Mouse (Mus musculus): Measurements from ENCODE around the gene Fam227a. TPM values are rescaled to one million over a fixed set of nuclear protein-coding genes. Genes with fewer than 3 reads are reported as not detected.
A peak's percentile ranks its signal among the peaks of the same experiment; 100 is the strongest.

Gene Fam227a
- polyA plus RNA-seq (2014; fragmentation: Nextera tagmentation; extraction: Ambion mirVana) = 1.3 and 1.9 TPM in 2 replicates

DNA sequence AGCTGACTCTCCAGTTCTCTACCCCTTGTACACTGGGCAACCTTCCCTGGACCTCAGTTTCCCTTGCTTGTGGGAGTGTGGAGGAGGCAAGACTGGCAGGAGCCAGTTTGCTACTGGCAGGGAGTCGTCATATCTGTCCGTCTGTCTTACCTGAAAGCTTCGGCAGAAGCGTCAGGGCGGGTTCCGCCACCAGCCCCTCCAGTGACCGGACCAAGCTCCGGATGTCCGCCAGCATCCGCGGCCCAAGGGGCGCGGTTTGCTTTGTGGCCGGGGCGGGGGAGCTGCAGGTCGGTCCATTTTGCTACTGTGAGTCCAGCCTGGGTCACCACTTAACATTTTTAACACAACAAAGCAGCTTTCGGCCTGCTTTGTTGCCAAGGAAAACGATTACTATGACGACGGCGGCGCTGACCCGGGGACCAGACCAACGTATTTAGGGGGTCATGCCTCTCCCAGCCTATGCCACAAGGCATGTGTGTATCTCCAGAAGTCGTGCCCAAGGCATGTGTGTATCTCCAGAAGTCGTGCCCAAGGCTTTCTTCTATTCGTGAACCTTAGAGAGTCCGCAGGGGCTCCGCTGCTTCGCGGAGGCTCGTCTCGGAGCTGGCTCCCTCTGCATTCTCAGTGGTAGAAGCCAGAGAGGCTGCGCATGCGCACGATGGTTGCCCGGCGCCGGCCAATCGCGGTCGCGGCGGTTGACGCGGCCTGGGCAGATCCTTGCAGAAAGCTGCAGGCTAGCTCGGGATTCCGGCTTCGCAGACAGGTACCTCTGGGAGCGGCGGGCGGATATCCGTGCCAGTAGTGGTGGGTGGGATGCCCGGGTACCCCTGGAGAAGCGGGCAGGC lies at the start of gene Fam227a, which contains the start of gene Cby1:
Fam227a (minus strand) TSS at position 426 of the 845 bp plus-strand sequence.
Cby1 (plus strand) TSS at position 669 of the 845 bp plus-strand sequence.
- ATAC-seq (replicated peaks; ENCODE audit: low FRiP score, low TSS enrichment, low read depth) (peak; percentile 88), DNase-seq (ENCODE audit: low spot score) (peak; percentile 99)
- Histone ChIP-seq H3K27ac (ENCODE audit: low read depth) (peak within 1 kb of the TSS; percentile 91), H3K36me3 (ENCODE audit: control insufficient read depth, insufficient read depth, low read length) (no peaks in the 10 kb centered on the region), H3K9ac (ENCODE audit: low read length) (peak within 1 kb of the TSS; percentile 76), H3K27me3 (replicated peaks; ENCODE audit: control insufficient read depth, insufficient read depth, low read length) (no peaks in the 10 kb centered on the region), H3K4me2 (ENCODE audit: low read length) (peak within 1 kb of the TSS; percentile 70), H3K9me3 (ENCODE audit: control insufficient read depth, low read length) (peaks cover 4% of the 10 kb centered on the region; the same call in 1 of the 2 replicates), H3K4me1 (replicated peaks; ENCODE audit: control insufficient read depth, insufficient read depth, low read length) (peaks cover 4% of the 10 kb centered on the region), H3K4me3 (ENCODE audit: low read depth, low read length) (peak within 1 kb of the TSS; percentile 69)
- WGBS = under 1% methylated on average over 55 of the region's 55 CpGs

DNA sequence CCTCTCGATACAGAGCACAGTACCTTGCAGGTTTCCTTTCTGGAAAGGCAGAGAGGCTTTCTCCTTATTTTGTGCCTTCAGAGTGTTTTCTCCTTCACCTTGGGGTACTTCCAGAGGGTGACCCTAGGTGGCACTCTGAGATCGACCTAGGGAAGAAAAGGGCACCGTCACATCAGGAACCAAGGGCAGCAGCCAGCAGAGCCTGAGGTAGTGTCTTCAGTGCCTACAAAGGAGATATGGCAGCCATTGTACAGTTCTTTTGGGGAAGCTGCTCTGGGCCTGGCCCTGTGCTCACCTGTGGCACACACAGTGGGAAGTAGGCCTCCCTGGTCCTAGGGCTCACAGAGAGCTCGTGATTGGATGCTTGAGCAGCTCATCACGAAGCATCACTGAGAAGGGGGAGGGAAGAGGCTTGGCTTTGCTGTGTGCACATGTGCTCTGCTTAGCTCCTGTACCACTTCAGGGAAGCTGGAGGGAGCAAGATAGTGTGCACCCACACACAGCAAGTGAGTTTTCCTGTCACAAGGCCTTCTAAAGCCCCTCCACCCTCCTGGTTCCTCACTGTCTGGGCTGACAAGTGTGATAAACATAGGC lies 49.6 kb upstream of the Fam227a start:
- H3K4me1 ChIP-seq (replicated peaks; ENCODE audit: control insufficient read depth, insufficient read depth, low read length) = no peaks in the 10 kb centered on the region
- H3K36me3 ChIP-seq (ENCODE audit: control insufficient read depth, insufficient read depth, low read length) = peaks cover 67% of the 10 kb centered on the region
- DNase-seq (ENCODE audit: low spot score) = no peak
- ATAC-seq (replicated peaks; ENCODE audit: low FRiP score, low TSS enrichment, low read depth) = no peak
- H3K27me3 ChIP-seq (replicated peaks; ENCODE audit: control insufficient read depth, insufficient read depth, low read length) = no peaks in the 10 kb centered on the region
- 90% methylated on average over 5 of the region's 5 CpGs for WGBS
- H3K9me3 ChIP-seq (ENCODE audit: control insufficient read depth, low read length) = no peaks in the 10 kb centered on the region
- H3K4me3 ChIP-seq (ENCODE audit: low read depth, low read length) = no peak overlapping the region
- no peak overlapping the region for H3K4me2 ChIP-seq (ENCODE audit: low read length)
- no peak overlapping the region for H3K27ac ChIP-seq (ENCODE audit: low read depth)
- H3K9ac ChIP-seq (ENCODE audit: low read length) = no peak overlapping the region

DNA sequence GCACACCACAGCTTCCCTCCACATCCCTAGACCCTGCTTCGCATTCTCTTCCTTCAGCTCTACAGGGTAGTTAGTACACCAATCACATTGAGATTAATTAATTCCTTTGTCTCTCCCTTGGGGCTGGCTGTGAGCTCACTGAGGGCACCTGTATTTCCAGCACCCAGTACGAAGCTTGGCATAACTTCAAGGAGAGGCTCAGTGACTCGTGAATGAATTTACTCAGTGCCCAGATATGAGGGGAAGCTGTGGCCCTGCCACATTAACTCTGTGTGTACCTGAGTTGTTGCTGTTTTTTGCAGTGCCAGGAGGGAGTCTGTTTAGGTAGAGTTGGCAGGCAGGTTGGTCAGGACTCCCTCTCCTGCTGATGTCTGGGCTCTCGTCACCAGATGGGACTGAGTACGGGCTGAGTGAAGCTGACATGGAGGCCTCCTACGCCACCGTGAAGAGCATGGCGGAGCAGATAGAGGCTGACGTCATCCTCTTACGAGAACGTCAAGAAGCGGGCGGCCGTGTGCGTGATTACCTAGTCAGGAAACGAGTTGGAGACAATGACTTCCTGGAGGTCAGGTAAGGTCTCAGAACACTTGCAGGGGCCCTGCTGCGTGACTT lies 48.0 kb upstream of the Fam227a start:
- DNase-seq (ENCODE audit: low spot score) (no peak), ATAC-seq (replicated peaks; ENCODE audit: low FRiP score, low TSS enrichment, low read depth) (no peak)
- H3K27ac ChIP-seq (ENCODE audit: low read depth) = no peak overlapping the region
- H3K9me3 ChIP-seq (ENCODE audit: control insufficient read depth, low read length) = no peaks in the 10 kb centered on the region
- no peak overlapping the region for H3K4me2 ChIP-seq (ENCODE audit: low read length)
- no peaks in the 10 kb centered on the region for H3K27me3 ChIP-seq (replicated peaks; ENCODE audit: control insufficient read depth, insufficient read depth, low read length)
- H3K36me3 ChIP-seq (ENCODE audit: control insufficient read depth, insufficient read depth, low read length) = peaks cover 51% of the 10 kb centered on the region
- H3K4me3 ChIP-seq (ENCODE audit: low read depth, low read length) = no peak overlapping the region
- no peaks in the 10 kb centered on the region for H3K4me1 ChIP-seq (replicated peaks; ENCODE audit: control insufficient read depth, insufficient read depth, low read length)
- 88% methylated on average over 17 of the region's 17 CpGs for WGBS
- H3K9ac ChIP-seq (ENCODE audit: low read length) = no peak overlapping the region

DNA sequence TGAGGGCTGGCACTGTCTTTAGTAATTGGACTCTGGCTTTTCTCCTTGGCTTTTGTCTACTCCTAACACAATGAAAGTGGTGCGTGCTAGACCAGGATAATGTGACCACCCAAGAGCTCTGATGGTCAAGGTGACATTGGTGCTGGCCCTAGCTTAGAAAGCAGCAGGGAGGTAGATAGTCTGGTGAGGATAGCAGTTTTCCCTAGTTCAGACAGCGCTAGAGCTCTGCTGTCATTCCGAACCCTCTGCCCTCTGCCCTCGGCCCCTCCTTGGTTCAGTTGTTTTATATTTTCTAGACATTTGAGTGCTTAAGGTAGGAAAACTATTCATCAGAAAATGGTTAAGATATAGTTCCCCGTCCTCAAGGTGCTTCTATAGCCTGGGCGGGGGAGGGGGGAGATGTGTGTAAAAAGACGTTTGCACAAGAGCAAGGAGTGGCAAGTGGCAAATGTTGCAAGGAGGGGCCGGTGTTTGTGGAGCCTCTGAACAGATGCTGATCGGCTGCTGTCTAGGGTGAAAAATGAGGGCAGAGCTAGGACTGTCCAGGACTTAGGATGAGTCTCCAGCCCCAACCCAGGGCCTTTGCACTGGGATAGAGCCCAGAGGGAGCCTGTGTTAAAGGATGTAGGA lies 38.9 kb upstream of the Fam227a start:
- DNase-seq (ENCODE audit: low spot score) = no peak
- no peak overlapping the region for H3K4me3 ChIP-seq (ENCODE audit: low read depth, low read length)
- 73% methylated on average over 9 of the region's 9 CpGs for WGBS
- H3K9ac ChIP-seq (ENCODE audit: low read length) = no peak overlapping the region
- no peak overlapping the region for H3K27ac ChIP-seq (ENCODE audit: low read depth)
- H3K4me2 ChIP-seq (ENCODE audit: low read length) = no peak overlapping the region
- ATAC-seq (replicated peaks; ENCODE audit: low FRiP score, low TSS enrichment, low read depth) = no peak
- no peaks in the 10 kb centered on the region for H3K9me3 ChIP-seq (ENCODE audit: control insufficient read depth, low read length)
- H3K36me3 ChIP-seq (ENCODE audit: control insufficient read depth, insufficient read depth, low read length) = peaks cover 26% of the 10 kb centered on the region
- H3K4me1 ChIP-seq (replicated peaks; ENCODE audit: control insufficient read depth, insufficient read depth, low read length) = peaks cover 5% of the 10 kb centered on the region
- H3K27me3 ChIP-seq (replicated peaks; ENCODE audit: control insufficient read depth, insufficient read depth, low read length) = no peaks in the 10 kb centered on the region

DNA sequence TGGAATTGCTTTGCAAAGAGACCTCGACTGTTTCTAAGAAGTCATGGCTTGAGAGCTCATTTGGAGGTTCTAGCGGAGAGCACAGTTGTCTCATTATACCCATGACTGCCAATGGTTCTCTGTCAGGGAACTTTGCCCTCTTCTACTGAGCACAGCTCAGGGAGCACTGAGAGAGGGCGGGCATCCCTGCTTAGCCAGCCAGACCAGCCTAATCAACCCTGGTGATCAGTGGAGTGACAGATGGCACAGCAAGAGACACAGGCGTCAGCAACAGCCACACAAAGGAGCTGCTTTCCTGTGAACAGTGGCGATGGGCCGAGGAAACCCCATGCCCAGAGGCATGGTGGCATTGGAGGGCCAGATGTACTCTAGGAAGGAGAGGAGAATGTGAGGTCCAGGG lies 38.3 kb upstream of the Fam227a start:
- no peak overlapping the region for H3K9ac ChIP-seq (ENCODE audit: low read length)
- peaks cover 12% of the 10 kb centered on the region for H3K4me1 ChIP-seq (replicated peaks; ENCODE audit: control insufficient read depth, insufficient read depth, low read length)
- no peak overlapping the region for H3K27ac ChIP-seq (ENCODE audit: low read depth)
- no peak overlapping the region for H3K4me3 ChIP-seq (ENCODE audit: low read depth, low read length)
- WGBS = 86% methylated on average over 6 of the region's 6 CpGs
- DNase-seq (ENCODE audit: low spot score) (no peak), ATAC-seq (replicated peaks; ENCODE audit: low FRiP score, low TSS enrichment, low read depth) (no peak)
- H3K36me3 ChIP-seq (ENCODE audit: control insufficient read depth, insufficient read depth, low read length) = peaks cover 26% of the 10 kb centered on the region
- no peaks in the 10 kb centered on the region for H3K27me3 ChIP-seq (replicated peaks; ENCODE audit: control insufficient read depth, insufficient read depth, low read length)
- H3K9me3 ChIP-seq (ENCODE audit: control insufficient read depth, low read length) = no peaks in the 10 kb centered on the region
- no peak overlapping the region for H3K4me2 ChIP-seq (ENCODE audit: low read length)

DNA sequence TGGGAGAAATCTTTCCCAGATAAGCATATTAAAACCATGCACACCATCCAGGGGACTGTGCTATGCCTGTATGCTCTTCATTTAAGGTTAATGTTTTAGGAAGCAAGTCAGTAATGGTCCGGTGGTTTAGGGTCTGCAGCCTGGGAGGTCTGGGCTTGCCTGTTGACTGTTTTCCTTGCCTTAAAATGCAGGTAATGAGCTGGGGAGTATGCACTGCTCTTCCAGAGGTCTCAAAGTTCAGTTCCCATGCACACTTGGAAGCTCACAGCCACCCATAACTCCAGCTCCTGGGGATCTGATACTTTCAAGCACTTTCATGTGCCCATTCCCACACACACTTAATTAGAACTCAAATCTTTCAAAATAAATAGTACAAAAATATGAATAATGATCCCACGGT lies 37.8 kb upstream of the Fam227a start:
- Histone ChIP-seq H3K36me3 (ENCODE audit: control insufficient read depth, insufficient read depth, low read length) (peaks cover 26% of the 10 kb centered on the region), H3K9ac (ENCODE audit: low read length) (no peak overlapping the region), H3K27ac (ENCODE audit: low read depth) (no peak overlapping the region), H3K27me3 (replicated peaks; ENCODE audit: control insufficient read depth, insufficient read depth, low read length) (no peaks in the 10 kb centered on the region), H3K4me3 (ENCODE audit: low read depth, low read length) (no peak overlapping the region), H3K4me2 (ENCODE audit: low read length) (no peak overlapping the region), H3K4me1 (replicated peaks; ENCODE audit: control insufficient read depth, insufficient read depth, low read length) (peaks cover 17% of the 10 kb centered on the region), H3K9me3 (ENCODE audit: control insufficient read depth, low read length) (no peaks in the 10 kb centered on the region)
- ATAC-seq (replicated peaks; ENCODE audit: low FRiP score, low TSS enrichment, low read depth) (no peak), DNase-seq (ENCODE audit: low spot score) (no peak)
- 96% methylated on average over 2 of the region's 2 CpGs for WGBS

DNA sequence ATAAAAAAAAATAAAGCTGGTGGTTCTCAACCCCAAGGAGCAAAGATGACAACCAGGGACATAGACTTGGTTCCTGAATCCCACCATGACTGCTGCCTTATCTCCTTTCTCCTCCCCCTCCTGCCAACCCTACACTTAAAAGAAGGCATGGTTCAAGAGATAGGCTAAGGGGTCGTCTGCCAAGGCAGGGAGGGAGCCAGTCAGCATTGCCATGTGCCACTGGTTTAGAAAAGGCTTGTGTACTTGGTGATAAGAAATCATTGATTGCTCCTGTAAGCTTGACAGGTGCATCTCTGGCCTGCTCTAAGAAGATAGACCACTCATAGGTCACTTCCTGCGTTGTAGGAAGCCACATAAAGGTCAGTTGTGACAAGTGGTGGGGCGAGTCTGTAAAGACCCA lies 36.8 kb upstream of the Fam227a start:
- DNase-seq (ENCODE audit: low spot score) (no peak), ATAC-seq (replicated peaks; ENCODE audit: low FRiP score, low TSS enrichment, low read depth) (no peak)
- peaks cover 17% of the 10 kb centered on the region for H3K4me1 ChIP-seq (replicated peaks; ENCODE audit: control insufficient read depth, insufficient read depth, low read length)
- peaks cover 26% of the 10 kb centered on the region for H3K36me3 ChIP-seq (ENCODE audit: control insufficient read depth, insufficient read depth, low read length)
- no peak overlapping the region for H3K4me2 ChIP-seq (ENCODE audit: low read length)
- H3K27me3 ChIP-seq (replicated peaks; ENCODE audit: control insufficient read depth, insufficient read depth, low read length) = no peaks in the 10 kb centered on the region
- H3K9ac ChIP-seq (ENCODE audit: low read length) = no peak overlapping the region
- no peaks in the 10 kb centered on the region for H3K9me3 ChIP-seq (ENCODE audit: control insufficient read depth, low read length)
- WGBS = 42% methylated on average over 3 of the region's 3 CpGs
- H3K4me3 ChIP-seq (ENCODE audit: low read depth, low read length) = no peak overlapping the region
- no peak overlapping the region for H3K27ac ChIP-seq (ENCODE audit: low read depth)

DNA sequence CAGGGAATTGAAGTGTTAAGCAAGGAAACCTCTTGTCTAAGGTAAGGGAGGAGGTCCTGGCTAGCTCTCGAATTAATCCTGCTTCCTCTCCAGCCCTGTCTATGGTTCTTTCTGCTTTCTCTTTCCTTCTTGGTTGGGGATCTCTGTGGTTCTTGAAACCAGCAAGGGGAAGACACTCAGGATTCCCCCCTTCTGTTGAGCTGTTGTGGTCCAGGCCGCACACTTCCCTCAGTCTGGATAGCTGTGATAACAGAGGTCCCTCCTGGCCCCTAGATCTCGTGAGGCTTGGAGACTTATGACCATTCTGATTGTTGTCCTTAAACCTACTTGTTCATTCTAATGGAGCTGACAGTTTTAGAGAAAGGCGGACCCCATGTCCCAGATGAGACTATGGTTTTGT lies 35.8 kb upstream of the Fam227a start:
- 89% methylated on average over 4 of the region's 4 CpGs for WGBS
- no peak for DNase-seq (ENCODE audit: low spot score)
- no peak overlapping the region for H3K9ac ChIP-seq (ENCODE audit: low read length)
- H3K27ac ChIP-seq (ENCODE audit: low read depth) = no peak overlapping the region
- no peaks in the 10 kb centered on the region for H3K27me3 ChIP-seq (replicated peaks; ENCODE audit: control insufficient read depth, insufficient read depth, low read length)
- H3K36me3 ChIP-seq (ENCODE audit: control insufficient read depth, insufficient read depth, low read length) = peaks cover 26% of the 10 kb centered on the region
- H3K9me3 ChIP-seq (ENCODE audit: control insufficient read depth, low read length) = no peaks in the 10 kb centered on the region
- peaks cover 17% of the 10 kb centered on the region for H3K4me1 ChIP-seq (replicated peaks; ENCODE audit: control insufficient read depth, insufficient read depth, low read length)
- no peak for ATAC-seq (replicated peaks; ENCODE audit: low FRiP score, low TSS enrichment, low read depth)
- H3K4me2 ChIP-seq (ENCODE audit: low read length) = no peak overlapping the region
- no peak overlapping the region for H3K4me3 ChIP-seq (ENCODE audit: low read depth, low read length)

Measured in intestine, embryonic 14.5 days (tissue).